ENCODE assay signal across 27 mouse cellular contexts in genomic region chr12:13030333-13030732, GRCm38 (mm10).
"Had no signal": no experiment of that assay in that cellular context is flagged by ENCODE, and none has a peak within 500 bp of the region (broad histone marks: within the 10 kb centered on the region; RNA-seq: fewer than 3 reads in every experiment).

No protein-coding gene starts in this region.

- H3K9ac ChIP-seq: heart, embryonic 12.5 days; hindbrain, embryonic 12.5 days; hindbrain, embryonic 14.5 days; intestine, embryonic 15.5 days; limb, embryonic 12.5 days; liver, embryonic 13.5 days had no signal

- H3K9me3 ChIP-seq: heart, embryonic 10.5 days; heart, embryonic 12.5 days; hindbrain, embryonic 10.5 days; hindbrain, embryonic 12.5 days; intestine, embryonic 15.5 days; limb, embryonic 10.5 days; limb, embryonic 12.5 days; liver, embryonic 13.5 days had no signal

- DNase-seq: gastrocnemius, adult 2 months; gastrocnemius, postnatal 10 days; gastrocnemius, postnatal 25 days; heart, adult 18-20 months; heart, postnatal 10 days; heart, postnatal 4 days; kidney, adult 18-20 months; kidney, adult 8-10 months; kidney, postnatal 10 days; kidney, postnatal 25 days; kidney, postnatal 4 days; liver; liver, embryonic 13.5 days had no signal

- H3K4me2 ChIP-seq: heart, embryonic 12.5 days; hindbrain, embryonic 12.5 days; hindbrain, embryonic 14.5 days; intestine, embryonic 15.5 days; limb, embryonic 12.5 days; liver, embryonic 11.5 days; liver, embryonic 13.5 days had no signal

- ATAC-seq: hindbrain, embryonic 16.5 days; inflammation-experienced regulatory T-cells, adult 6 months; intestine, embryonic 15.5 days; intestine, postnatal 0 days had no signal

- H3K4me1 ChIP-seq: intestine, embryonic 15.5 days; liver, embryonic 13.5 days had no signal

- H3K36me3 ChIP-seq: heart, embryonic 10.5 days; heart, embryonic 12.5 days; hindbrain, embryonic 10.5 days; hindbrain, embryonic 12.5 days; intestine, embryonic 15.5 days; limb, embryonic 10.5 days; limb, embryonic 12.5 days; liver, embryonic 13.5 days had no signal

- H3K27me3 ChIP-seq: heart, embryonic 12.5 days; intestine, embryonic 15.5 days; limb, embryonic 12.5 days; liver, embryonic 13.5 days had no signal

- H3K4me3 ChIP-seq: gastrocnemius, adult 2 months; heart, embryonic 10.5 days; heart, embryonic 12.5 days; hindbrain, embryonic 10.5 days; hindbrain, embryonic 12.5 days; intestine, embryonic 15.5 days; layer of hippocampus, adult 2 months; left cerebral cortex, adult 2 months; limb, embryonic 10.5 days; limb, embryonic 12.5 days; liver, embryonic 13.5 days had no signal

- H3K27ac ChIP-seq: gastrocnemius, adult 2 months; heart, embryonic 10.5 days; hindbrain, embryonic 10.5 days; hindbrain, embryonic 12.5 days; hindbrain, embryonic 14.5 days; intestine, embryonic 15.5 days; layer of hippocampus, adult 2 months; left cerebral cortex, adult 2 months; limb, embryonic 10.5 days; limb, embryonic 12.5 days; liver, embryonic 13.5 days had no signal
